Mouse (Mus musculus) small intestine, adult 2 months (tissue): ENCODE data around the gene Rnf5. TPM values are rescaled to one million over a fixed set of nuclear protein-coding genes. Genes with fewer than 3 reads are reported as not detected.

Experiments used
- H3K27ac ChIP-seq: fragments of 200-500 bp; 2 replicates; pipeline ENCODE4 v1.5.1; 2012; ENCODE audit warnings: low read depth, low read length, control low read depth, inconsistent platforms; ENCODE audit not compliant: insufficient read depth
- H3K27me3 ChIP-seq: fragments of 200-500 bp; 2 replicates; pipeline ENCODE4 v1.6.1; 2012; ENCODE audit warnings: mild to moderate bottlenecking, moderate library complexity, low read length, inconsistent platforms; ENCODE audit not compliant: control insufficient read depth, insufficient read depth
- H3K36me3 ChIP-seq: fragments of 200-500 bp; 2 replicates; pipeline ENCODE4 v1.6.1; 2012; ENCODE audit warnings: mild to moderate bottlenecking, low read length, control low read depth, inconsistent platforms; ENCODE audit not compliant: control insufficient read depth, insufficient read depth
- H3K4me1 ChIP-seq: fragments of 200-500 bp; 2 replicates; pipeline ENCODE4 v1.6.1; 2012; ENCODE audit warnings: low read length, inconsistent platforms, mixed read lengths; ENCODE audit not compliant: control insufficient read depth, insufficient read depth, insufficient read length
- H3K4me3 ChIP-seq: fragments of 200-500 bp; 2 replicates; pipeline ENCODE4 v1.5.1; 2012; ENCODE audit warnings: low read depth, mild to moderate bottlenecking, control low read depth, inconsistent platforms, low read length, moderate library complexity
- CTCF ChIP-seq: fragments of 200-500 bp; IDR thresholded peaks from 2 replicates; pipeline ENCODE4 v1.5.1; 2012; ENCODE audit warnings: low read depth, mild to moderate bottlenecking, control low read depth, inconsistent platforms, low read length, moderate library complexity, mixed read lengths; ENCODE audit not compliant: insufficient replicate concordance, insufficient read length; ENCODE audit errors: extremely low read depth
- POLR2A ChIP-seq: fragments of 200-500 bp; IDR thresholded peaks from 2 replicates; pipeline ENCODE4 v1.6.1; 2012; ENCODE audit warnings: low read depth, mild to moderate bottlenecking, control low read depth, inconsistent platforms, low read length, moderate library complexity
- WGBS: fragments of 180-500 bp; shearing (Covaris S2); methylation state at CpG from one replicate; pipeline ENCODE4 v1.1.7; 2018; 5-methylcytosine and 5-hydroxymethylcytosine counted together
- polyA plus RNA-seq: library from polyadenylated mRNA; depleted of rRNA; stranded (reverse); fragments of >200 nt; gene quantifications from 2 replicates; pipeline ENCODE4 v1.2.3, GENCODE M21; 2012

Rnf5 gene
- polyA plus RNA-seq, 1 experiment, result 147 TPM

DNA sequence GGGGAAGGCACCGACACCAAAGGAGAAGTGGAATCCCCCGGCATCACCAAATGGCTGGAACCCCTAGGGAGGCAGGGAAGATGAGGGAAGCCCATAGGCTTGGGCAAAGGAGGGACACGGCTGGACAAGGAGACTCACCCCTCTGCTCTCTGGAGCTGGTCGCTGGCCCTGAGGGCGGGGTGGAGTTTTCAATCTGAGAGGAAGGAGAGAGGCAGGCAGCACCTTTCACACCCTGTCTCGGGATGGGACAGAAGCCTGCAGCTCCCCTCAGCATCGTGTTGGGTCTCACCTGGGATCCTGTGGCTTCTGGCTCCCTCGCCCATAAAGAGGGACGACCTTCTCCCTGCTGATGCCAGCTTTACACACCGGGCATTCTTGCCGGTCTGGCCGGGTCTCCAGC is 1.7 kb downstream of the Rnf5 start:
- H3K4me1 ChIP-seq, result peaks cover 17% of the 10 kb centered on the region
- TF ChIP-seq POLR2A (no peak), CTCF (no peak)
- peaks cover 11% of the 10 kb centered on the region for H3K36me3 ChIP-seq
- H3K27me3 ChIP-seq, result no peaks in the 10 kb centered on the region
- no peak overlapping the region for H3K4me3 ChIP-seq
- WGBS, result 76% methylated on average over 12 of the region's 12 CpGs
- H3K27ac ChIP-seq, result no peak overlapping the region

GRCm38 (mm10) chr17:34599891-34600290 is 3.6 kb downstream of the Rnf5 start:
- no peak overlapping the region for H3K4me3 ChIP-seq
- peaks cover 11% of the 10 kb centered on the region for H3K4me1 ChIP-seq
- no peak overlapping the region for H3K27ac ChIP-seq
- WGBS, result 68% methylated on average over 9 of the region's 9 CpGs
- no peaks in the 10 kb centered on the region for H3K27me3 ChIP-seq
- TF ChIP-seq POLR2A (no peak), CTCF (no peak)
- H3K36me3 ChIP-seq, result peaks cover 24% of the 10 kb centered on the region

DNA sequence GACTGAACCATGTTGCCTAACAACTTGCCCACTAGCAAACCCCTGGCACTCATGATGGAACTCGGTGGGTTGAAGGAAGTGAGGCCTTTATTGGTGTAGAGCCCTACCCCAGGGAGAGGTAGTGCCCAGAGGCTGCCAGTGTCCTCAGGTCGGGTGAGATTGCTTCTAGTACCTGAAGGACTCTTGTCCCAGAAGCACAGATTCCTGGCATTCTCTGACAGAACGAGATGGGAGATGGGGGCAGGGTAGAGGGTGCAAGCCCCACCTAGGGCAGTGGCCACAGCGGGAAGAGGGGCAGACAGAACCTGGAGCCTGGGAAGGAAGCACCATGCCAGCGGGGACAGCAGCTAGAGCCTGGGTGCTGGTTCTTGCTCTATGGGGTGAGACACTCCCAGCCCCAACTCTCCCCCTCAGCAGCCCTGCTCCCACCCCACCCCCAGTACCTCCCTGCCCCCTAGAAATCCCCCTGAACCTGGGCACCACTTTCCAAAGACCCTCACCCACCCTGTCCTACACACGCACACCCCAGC is 5.9 kb downstream of the Rnf5 start, which contains the start of gene Ager:
Gene Ager, plus strand, starts transcription at position 297 of the 530 bp plus-strand sequence.
- WGBS, result 19% methylated on average over 6 of the region's 6 CpGs
- Histone ChIP-seq H3K27ac (no peak within 1 kb of the TSS), H3K36me3 (peaks cover 31% of the 10 kb centered on the region), H3K4me1 (peaks cover 11% of the 10 kb centered on the region), H3K4me3 (no peak within 1 kb of the TSS), H3K27me3 (no peaks in the 10 kb centered on the region)
- TF ChIP-seq CTCF (no peak), POLR2A (no peak)

DNA sequence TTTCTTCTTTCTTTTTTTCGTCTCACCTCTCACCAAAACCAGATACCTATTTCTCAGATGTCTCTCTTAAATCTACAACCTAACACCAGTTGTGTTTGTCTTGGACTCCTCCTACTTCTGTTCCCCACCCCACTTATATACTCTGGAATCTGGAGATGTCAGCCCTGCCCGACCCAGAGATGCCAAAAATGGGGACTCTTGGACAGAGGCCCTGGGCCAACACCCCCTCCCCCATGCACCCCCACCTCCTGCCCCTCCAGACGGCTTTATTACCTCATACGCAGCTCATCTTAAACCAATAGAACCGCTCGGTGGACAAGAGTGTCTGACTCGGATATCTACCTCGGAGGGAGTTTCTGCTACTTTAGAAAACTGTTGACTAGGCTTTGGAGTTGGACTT is 7.4 kb downstream of the Rnf5 start:
- Histone ChIP-seq H3K36me3 (peaks cover 28% of the 10 kb centered on the region), H3K4me3 (no peak overlapping the region), H3K4me1 (peaks cover 14% of the 10 kb centered on the region), H3K27me3 (no peaks in the 10 kb centered on the region), H3K27ac (no peak overlapping the region)
- WGBS, result 75% methylated on average over 8 of the region's 8 CpGs
- TF ChIP-seq POLR2A (no peak), CTCF (no peak)

GRCm38 (mm10) chr17:34593752-34594525 is 9.6 kb downstream of the Rnf5 start:
- no peak overlapping the region for H3K27ac ChIP-seq
- H3K27me3 ChIP-seq, result no peaks in the 10 kb centered on the region
- peaks cover 20% of the 10 kb centered on the region for H3K36me3 ChIP-seq
- TF ChIP-seq POLR2A (no peak), CTCF (no peak)
- peaks cover 15% of the 10 kb centered on the region for H3K4me1 ChIP-seq
- WGBS, result 46% methylated on average over 34 of the region's 34 CpGs
- H3K4me3 ChIP-seq, result peak overlapping the region; percentile 96

GRCm38 (mm10) chr17:34592581-34593549 is 10.6 kb downstream of the Rnf5 start:
- peak overlapping the region; percentile 66 for H3K27ac ChIP-seq
- 4% methylated on average over 31 of the region's 32 CpGs for WGBS
- no peak for TF ChIP-seq POLR2A
- TF ChIP-seq CTCF, result no peak
- H3K4me3 ChIP-seq, result peak overlapping the region; percentile 96
- H3K4me1 ChIP-seq, result peaks cover 18% of the 10 kb centered on the region
- peaks cover 20% of the 10 kb centered on the region for H3K36me3 ChIP-seq
- H3K27me3 ChIP-seq, result no peaks in the 10 kb centered on the region
